ENCODE assay signal across 11 mouse cellular contexts in the genomic region with DNA sequence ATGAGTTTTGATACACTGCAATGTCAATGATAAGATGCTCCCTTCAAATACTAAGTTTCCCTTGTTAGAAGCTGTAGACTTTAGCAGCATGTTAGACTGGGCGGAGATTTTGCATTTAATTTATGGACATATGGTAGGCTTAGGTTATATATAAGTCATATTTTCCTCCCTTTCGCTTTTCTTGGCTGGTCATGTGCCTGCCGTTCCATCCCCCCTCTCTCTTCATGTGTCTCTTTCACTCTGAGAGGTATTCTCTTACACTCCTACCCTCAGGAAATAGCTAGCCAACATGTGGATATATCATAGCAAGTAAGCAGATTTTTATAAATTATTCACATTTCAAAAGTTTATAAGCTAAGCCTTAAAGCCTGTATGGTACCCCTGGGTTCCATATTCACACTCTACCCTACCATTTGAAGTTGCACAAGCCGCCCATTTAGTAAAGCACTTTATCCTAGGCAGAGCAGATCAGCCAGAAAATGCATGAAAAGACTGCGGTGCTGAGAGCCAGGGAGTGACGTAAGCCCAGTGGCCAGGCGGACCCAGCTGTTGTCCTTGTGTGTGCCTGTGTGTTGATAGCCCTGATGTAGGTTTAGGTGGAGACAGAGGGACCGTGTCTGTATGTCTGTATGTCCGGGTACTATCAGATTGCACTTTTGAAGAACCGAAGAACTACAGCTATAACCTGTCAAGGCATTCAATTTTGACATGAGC.
DNase-seq lines count a peak whose midpoint lies in the region; TF ChIP-seq lines count a peak whose summit lies in the region.
"Had no signal": no experiment of that assay in that cellular context is flagged by ENCODE, and none has a peak within 500 bp of the region (broad histone marks: within the 10 kb centered on the region; RNA-seq: fewer than 3 reads in every experiment).

No protein-coding gene starts in this region.

- H3K4me1 ChIP-seq in thymus, adult 2 months (replicated peaks; ENCODE audit: control insufficient read depth, insufficient read depth, low read length) = no peaks in the 10 kb centered on the region
- H3K4me1 ChIP-seq: heart, embryonic 15.5 days had no signal

- no peaks in the 10 kb centered on the region for H3K27me3 ChIP-seq in thymus, adult 2 months (ENCODE audit: control insufficient read depth, insufficient read depth, low read length)
- H3K27me3 ChIP-seq: heart, embryonic 15.5 days had no signal

- WGBS in thymus, adult 2 months = 94% methylated on average over 10 of the region's 10 CpGs

- H3K36me3 ChIP-seq in thymus, adult 2 months (ENCODE audit: control insufficient read depth, insufficient read depth, low read length) = no peaks in the 10 kb centered on the region
- H3K36me3 ChIP-seq: heart, embryonic 15.5 days had no signal

- H3K27ac ChIP-seq in thymus, adult 2 months (ENCODE audit: control insufficient read depth, insufficient read depth, low read length) = no peak overlapping the region
- H3K27ac ChIP-seq: heart, embryonic 15.5 days; liver, embryonic 14.5 days had no signal

- H3K4me3 ChIP-seq in thymus, adult 2 months (ENCODE audit: control insufficient read depth, insufficient read depth, low read length) = no peak overlapping the region
- H3K4me3 ChIP-seq: heart, embryonic 15.5 days had no signal

- TF ChIP-seq CTCF in thymus, adult 2 months (IDR thresholded peaks at IDR 0.05; ENCODE audit: borderline replicate concordance, control insufficient read depth, extremely low read depth, insufficient read depth, low read length, poor library complexity) = no peak

- peak; percentile 21 for DNase-seq in adrenal gland, postnatal 14 days
- no peak for DNase-seq in adrenal gland, adult 18-20 months (ENCODE audit: low spot score in 2 of 2)
- peak; percentile 1 for DNase-seq in thymus, postnatal 0 days (ENCODE audit: low spot score)
- no peak for DNase-seq in thymus, adult 2 months
- peak; percentile 50 to 61 for DNase-seq in kidney, postnatal 25 days
- DNase-seq in lung, postnatal 25 days (ENCODE audit: low spot score) = peak; percentile 57
- DNase-seq in cerebellum, adult 9-10 months = no peak
- DNase-seq in spleen, postnatal 14 days (ENCODE audit: low spot score in 2 of 2) = no peak
- DNase-seq: cerebellum, postnatal 14 days had no signal

- no peak for TF ChIP-seq POLR2A in thymus, adult 2 months (IDR thresholded peaks at IDR 0.05; ENCODE audit: control insufficient read depth, extremely low read depth, insufficient read depth, low read length, poor library complexity)

Comparison
In these comparisons a context has a peak if more than half of its experiments do, and no peak if none do; other contexts are left out.
1. DNase-seq: peak in adrenal gland, postnatal 14 days (single experiment), thymus, postnatal 0 days (single experiment), kidney, postnatal 25 days (2 of 2) and lung, postnatal 25 days (single experiment); none in adrenal gland, adult 18-20 months (0 of 2), thymus, adult 2 months (single experiment), cerebellum, adult 9-10 months (single experiment) and spleen, postnatal 14 days (0 of 2).